Mouse (Mus musculus) erythroblast, embryonic 14.5 days (primary cell): ENCODE measurements around the gene Foxn3.

Experiments used
- GATA1 ChIP-seq: IDR thresholded peaks from 2 replicates; pipeline ENCODE4 v1.6.1; 2012; ENCODE audit warnings: low read length, inconsistent platforms, mixed read lengths
- TAL1 ChIP-seq: IDR thresholded peaks from 3 replicates; pipeline ENCODE4 v1.6.1; 2012; ENCODE audit warnings: low read length, inconsistent platforms, mixed read lengths

GRCm38 (mm10) chr12:99573036-99573435 is 9.7 kb upstream of the Foxn3 start:
- no peak for TF ChIP-seq GATA1
- no peak for TF ChIP-seq TAL1
